Mouse (Mus musculus): Measurements from ENCODE around the gene Irf9.

Irf9 gene

DNA sequence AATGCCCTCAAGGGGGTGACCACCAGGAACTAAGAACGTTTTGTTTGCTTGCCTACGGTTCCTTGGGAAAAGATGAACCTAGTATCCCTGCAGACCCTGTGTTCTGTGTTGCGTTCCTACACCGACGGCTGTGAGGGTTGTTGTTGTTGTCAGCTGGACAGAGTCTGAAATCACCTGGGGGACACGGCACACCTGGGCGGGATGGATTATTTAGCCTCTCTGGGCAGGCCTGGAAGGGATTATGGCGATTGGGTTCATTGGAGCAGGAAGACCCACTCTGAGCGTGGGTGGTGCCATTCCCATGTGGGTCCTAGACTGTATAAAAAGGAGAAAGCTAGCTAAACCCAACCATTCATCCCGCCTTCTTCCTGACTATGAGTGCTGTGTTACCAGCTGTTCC lies 41.5 kb upstream of the Irf9 start:
- H3K27me3 ChIP-seq (ENCODE audit: insufficient read depth, low read length): no peaks in the 10 kb centered on the region
- no peaks in the 10 kb centered on the region for H3K9me3 ChIP-seq (ENCODE audit: low read length)
- TF ChIP-seq POU5F1 (IDR thresholded peaks at IDR 0.05; ENCODE audit: borderline replicate concordance, low read length) (no peak), NANOG (IDR thresholded peaks at IDR 0.05; ENCODE audit: borderline replicate concordance, low read length) (no peak), CTCF (conservative IDR thresholded peaks at IDR 0.05; ENCODE audit: low read length) (no peak)
- H3K4me1 ChIP-seq (replicated peaks; ENCODE audit: low read depth, low read length): peaks cover 33% of the 10 kb centered on the region
- 0 out of 2 replicates have a peak overlapping the region, but pooled peaks have one; percentile 17 for H3K4me3 ChIP-seq (replicated peaks; ENCODE audit: low read length)
- H3K36me3 ChIP-seq (ENCODE audit: insufficient read depth, low read length): peaks cover 54% of the 10 kb centered on the region

DNA sequence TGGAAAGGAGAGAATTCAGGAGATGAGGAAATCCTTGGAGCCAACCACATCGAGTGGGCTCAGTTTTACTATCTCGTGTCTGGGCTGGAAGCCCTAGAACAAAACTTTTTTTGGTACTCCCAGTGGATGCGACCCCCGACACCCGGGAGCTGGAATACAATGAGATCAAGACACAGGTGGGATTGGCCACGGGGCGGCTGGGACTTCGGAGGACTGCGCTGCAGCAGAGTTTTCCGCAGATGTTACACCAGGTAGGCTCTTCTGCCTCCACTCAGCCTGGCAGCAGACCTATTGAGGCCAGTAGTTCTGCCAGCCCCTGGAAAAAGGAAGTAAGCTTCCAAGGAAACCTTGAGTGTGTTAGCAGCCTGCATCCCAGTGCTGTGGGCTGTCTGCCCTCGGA lies 40.1 kb upstream of the Irf9 start:
- Histone ChIP-seq H3K9me3 (ENCODE audit: low read length) (no peaks in the 10 kb centered on the region), H3K27me3 (ENCODE audit: insufficient read depth, low read length) (no peaks in the 10 kb centered on the region), H3K36me3 (ENCODE audit: insufficient read depth, low read length) (peaks cover 68% of the 10 kb centered on the region), H3K4me1 (replicated peaks; ENCODE audit: low read depth, low read length) (peaks cover 23% of the 10 kb centered on the region), H3K4me3 (replicated peaks; ENCODE audit: low read length) (no peak overlapping the region)
- TF ChIP-seq CTCF (conservative IDR thresholded peaks at IDR 0.05; ENCODE audit: low read length): no peak
- TF ChIP-seq NANOG (IDR thresholded peaks at IDR 0.05; ENCODE audit: borderline replicate concordance, low read length): no peak
- TF ChIP-seq POU5F1 (IDR thresholded peaks at IDR 0.05; ENCODE audit: borderline replicate concordance, low read length): no peak

DNA sequence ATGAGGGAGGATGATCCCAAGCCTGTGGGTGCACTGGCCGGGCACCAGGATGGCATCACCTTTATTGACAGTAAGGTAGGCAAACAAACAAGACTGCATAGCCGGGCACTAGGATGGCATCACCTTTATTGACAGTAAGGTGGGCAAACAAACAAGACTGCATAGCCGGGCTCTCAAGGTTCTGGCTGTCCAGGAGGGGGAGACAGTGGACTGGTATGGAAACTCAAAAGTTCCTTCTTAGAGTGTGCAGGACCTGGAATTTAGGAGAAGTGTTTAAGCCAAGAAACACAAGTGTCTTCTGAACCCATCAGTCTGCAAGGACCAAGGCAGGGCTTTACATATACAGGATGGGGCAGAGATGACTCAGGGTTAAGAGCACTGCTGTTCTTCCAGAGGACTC lies 37.6 kb upstream of the Irf9 start:
- no peak for TF ChIP-seq NANOG (IDR thresholded peaks at IDR 0.05; ENCODE audit: borderline replicate concordance, low read length)
- TF ChIP-seq CTCF (conservative IDR thresholded peaks at IDR 0.05; ENCODE audit: low read length): no peak
- TF ChIP-seq POU5F1 (IDR thresholded peaks at IDR 0.05; ENCODE audit: borderline replicate concordance, low read length): no peak
- Histone ChIP-seq H3K4me3 (replicated peaks; ENCODE audit: low read length) (no peak overlapping the region), H3K27me3 (ENCODE audit: insufficient read depth, low read length) (no peaks in the 10 kb centered on the region)

DNA sequence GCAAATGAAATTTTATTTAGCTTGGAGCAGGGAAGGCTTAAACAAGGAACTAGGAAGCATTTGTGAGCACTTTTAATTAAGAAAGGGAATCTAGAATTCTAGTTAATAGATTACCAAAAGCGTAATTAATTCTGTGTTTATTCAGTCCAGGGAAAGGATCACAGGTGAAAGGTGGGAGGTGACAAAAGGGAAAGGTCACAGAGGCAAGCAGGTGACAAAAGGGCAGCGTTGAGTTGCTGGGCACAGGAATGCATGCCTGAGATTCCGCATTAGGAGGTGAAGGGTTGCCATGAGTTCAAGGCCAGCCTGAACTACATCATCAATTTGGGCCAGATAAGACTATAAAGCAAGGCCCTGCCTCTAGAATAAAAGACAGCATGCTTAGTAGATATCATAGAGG lies 35.9 kb upstream of the Irf9 start:
- Histone ChIP-seq H3K36me3 (ENCODE audit: insufficient read depth, low read length) (peaks cover 78% of the 10 kb centered on the region), H3K9me3 (ENCODE audit: low read length) (no peaks in the 10 kb centered on the region), H3K4me1 (replicated peaks; ENCODE audit: low read depth, low read length) (peaks cover 10% of the 10 kb centered on the region; the same call in 1 of the 2 replicates), H3K27me3 (ENCODE audit: insufficient read depth, low read length) (no peaks in the 10 kb centered on the region), H3K4me3 (replicated peaks; ENCODE audit: low read length) (no peak overlapping the region)
- no peak for TF ChIP-seq CTCF (conservative IDR thresholded peaks at IDR 0.05; ENCODE audit: low read length)
- no peak for TF ChIP-seq NANOG (IDR thresholded peaks at IDR 0.05; ENCODE audit: borderline replicate concordance, low read length)
- TF ChIP-seq POU5F1 (IDR thresholded peaks at IDR 0.05; ENCODE audit: borderline replicate concordance, low read length): no peak

More for the DNA sequence above, 37.6 kb upstream of the Irf9 start:
- Histone ChIP-seq H3K4me1 (replicated peaks; ENCODE audit: low read depth, low read length) (peaks cover 26% of the 10 kb centered on the region), H3K9me3 (ENCODE audit: low read length) (no peaks in the 10 kb centered on the region), H3K36me3 (ENCODE audit: insufficient read depth, low read length) (peaks cover 87% of the 10 kb centered on the region)

DNA sequence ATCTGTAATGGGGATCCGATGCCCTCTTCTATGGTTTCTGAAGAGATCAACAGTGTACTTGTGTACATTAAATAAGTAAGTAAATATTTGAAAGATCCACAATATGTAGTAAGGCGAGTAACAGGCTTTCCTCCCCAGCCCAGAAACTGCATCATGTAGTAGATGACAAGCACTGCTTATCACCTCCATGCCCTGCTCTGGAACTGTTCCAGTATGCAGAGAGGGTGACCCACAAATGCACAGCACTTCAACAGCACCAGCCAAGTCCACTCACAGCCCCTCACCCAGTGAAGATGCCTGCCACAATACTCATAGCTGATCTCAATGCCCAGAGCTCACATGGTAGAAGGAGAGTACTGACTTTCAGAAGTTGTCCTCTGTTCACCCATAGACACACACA lies 32.8 kb upstream of the Irf9 start:
- no peak for TF ChIP-seq NANOG (IDR thresholded peaks at IDR 0.05; ENCODE audit: borderline replicate concordance, low read length)
- no peak for TF ChIP-seq POU5F1 (IDR thresholded peaks at IDR 0.05; ENCODE audit: borderline replicate concordance, low read length)
- TF ChIP-seq CTCF (conservative IDR thresholded peaks at IDR 0.05; ENCODE audit: low read length): no peak
- Histone ChIP-seq H3K36me3 (ENCODE audit: insufficient read depth, low read length) (peaks cover 47% of the 10 kb centered on the region), H3K4me1 (replicated peaks; ENCODE audit: low read depth, low read length) (peaks cover 15% of the 10 kb centered on the region), H3K9me3 (ENCODE audit: low read length) (no peaks in the 10 kb centered on the region), H3K4me3 (replicated peaks; ENCODE audit: low read length) (no peak overlapping the region), H3K27me3 (ENCODE audit: insufficient read depth, low read length) (no peaks in the 10 kb centered on the region)

DNA sequence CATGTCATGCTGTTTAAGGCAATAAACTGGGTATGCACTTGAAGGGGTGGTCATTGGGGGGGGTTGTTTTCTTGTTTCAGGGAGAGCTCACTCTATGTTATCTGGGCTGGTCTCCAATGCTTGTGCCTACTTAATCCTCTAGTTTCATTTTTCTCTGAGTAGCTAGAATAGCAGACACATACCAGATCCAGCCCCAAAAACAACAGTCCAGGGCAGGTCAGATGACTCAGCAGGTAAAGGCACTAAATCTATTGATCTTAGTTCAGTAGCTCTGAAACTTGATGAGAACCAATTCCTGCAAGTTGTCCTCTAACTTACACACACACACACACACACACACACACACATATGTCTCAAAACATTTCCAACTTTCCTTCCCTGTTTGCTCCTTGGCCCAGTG lies 31.6 kb upstream of the Irf9 start:
- no peak for TF ChIP-seq NANOG (IDR thresholded peaks at IDR 0.05; ENCODE audit: borderline replicate concordance, low read length)
- H3K4me3 ChIP-seq (replicated peaks; ENCODE audit: low read length): no peak overlapping the region
- H3K27me3 ChIP-seq (ENCODE audit: insufficient read depth, low read length): no peaks in the 10 kb centered on the region
- H3K36me3 ChIP-seq (ENCODE audit: insufficient read depth, low read length): peaks cover 35% of the 10 kb centered on the region
- H3K4me1 ChIP-seq (replicated peaks; ENCODE audit: low read depth, low read length): peaks cover 27% of the 10 kb centered on the region
- H3K9me3 ChIP-seq (ENCODE audit: low read length): no peaks in the 10 kb centered on the region

DNA sequence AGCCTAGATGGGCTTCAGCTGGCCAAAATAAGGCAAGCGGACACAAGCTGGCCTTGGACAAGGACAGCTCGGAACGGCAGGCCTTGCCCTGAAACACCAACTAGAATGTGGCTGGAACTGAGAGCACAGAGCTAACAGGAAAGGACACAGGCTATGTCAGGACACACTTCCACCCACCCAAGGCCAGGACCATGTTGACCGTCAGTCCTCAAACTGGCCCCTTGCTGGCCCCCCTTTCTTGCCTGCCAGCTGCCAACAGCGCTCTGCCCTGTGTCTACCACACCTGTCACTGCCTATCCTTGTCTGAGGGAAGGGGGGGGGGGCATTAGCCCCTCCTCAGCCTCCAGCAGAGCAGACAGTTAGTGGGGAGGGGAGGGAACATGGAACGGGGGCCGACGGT lies 28.1 kb upstream of the Irf9 start, which contains the start of gene Fitm1:
TSS of gene Fitm1 (plus strand) at position 316 of the 400 bp plus-strand sequence.
- Histone ChIP-seq H3K27me3 (ENCODE audit: insufficient read depth, low read length) (no peaks in the 10 kb centered on the region), H3K36me3 (ENCODE audit: insufficient read depth, low read length) (peaks cover 9% of the 10 kb centered on the region), H3K9me3 (ENCODE audit: low read length) (no peaks in the 10 kb centered on the region), H3K4me1 (replicated peaks; ENCODE audit: low read depth, low read length) (peaks cover 44% of the 10 kb centered on the region), H3K4me3 (replicated peaks; ENCODE audit: low read length) (peak within 1 kb of the TSS; percentile 61)
- TF ChIP-seq CTCF (conservative IDR thresholded peaks at IDR 0.05; ENCODE audit: low read length): no peak
- TF ChIP-seq NANOG (IDR thresholded peaks at IDR 0.05; ENCODE audit: borderline replicate concordance, low read length): no peak
- TF ChIP-seq POU5F1 (IDR thresholded peaks at IDR 0.05; ENCODE audit: borderline replicate concordance, low read length): no peak

DNA sequence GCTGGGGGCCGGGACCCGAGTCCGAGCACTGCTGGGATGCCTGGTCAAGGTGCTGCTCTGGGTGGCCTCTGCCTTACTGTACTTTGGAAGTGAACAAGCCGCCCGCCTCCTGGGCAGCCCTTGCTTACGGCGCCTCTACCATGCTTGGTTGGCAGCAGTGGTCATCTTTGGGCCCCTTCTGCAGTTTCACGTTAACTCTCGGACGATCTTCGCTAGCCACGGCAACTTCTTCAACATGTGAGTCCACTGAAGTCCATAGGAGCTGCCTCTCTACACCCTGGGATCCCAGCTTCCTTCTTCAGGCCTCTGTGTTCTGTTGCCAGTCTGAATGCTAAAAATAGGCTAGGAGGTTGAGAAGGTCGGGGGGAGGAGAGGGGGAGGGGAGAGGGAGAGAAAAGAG lies 27.7 kb upstream of the Irf9 start:
- peaks cover 48% of the 10 kb centered on the region for H3K4me1 ChIP-seq (replicated peaks; ENCODE audit: low read depth, low read length)
- peaks cover 12% of the 10 kb centered on the region for H3K36me3 ChIP-seq (ENCODE audit: insufficient read depth, low read length)
- no peaks in the 10 kb centered on the region for H3K9me3 ChIP-seq (ENCODE audit: low read length)
- no peak for TF ChIP-seq NANOG (IDR thresholded peaks at IDR 0.05; ENCODE audit: borderline replicate concordance, low read length)
- TF ChIP-seq CTCF (conservative IDR thresholded peaks at IDR 0.05; ENCODE audit: low read length): no peak
- no peak for TF ChIP-seq POU5F1 (IDR thresholded peaks at IDR 0.05; ENCODE audit: borderline replicate concordance, low read length)
- H3K27me3 ChIP-seq (ENCODE audit: insufficient read depth, low read length): no peaks in the 10 kb centered on the region
- peak overlapping the region; percentile 61 for H3K4me3 ChIP-seq (replicated peaks; ENCODE audit: low read length)

DNA sequence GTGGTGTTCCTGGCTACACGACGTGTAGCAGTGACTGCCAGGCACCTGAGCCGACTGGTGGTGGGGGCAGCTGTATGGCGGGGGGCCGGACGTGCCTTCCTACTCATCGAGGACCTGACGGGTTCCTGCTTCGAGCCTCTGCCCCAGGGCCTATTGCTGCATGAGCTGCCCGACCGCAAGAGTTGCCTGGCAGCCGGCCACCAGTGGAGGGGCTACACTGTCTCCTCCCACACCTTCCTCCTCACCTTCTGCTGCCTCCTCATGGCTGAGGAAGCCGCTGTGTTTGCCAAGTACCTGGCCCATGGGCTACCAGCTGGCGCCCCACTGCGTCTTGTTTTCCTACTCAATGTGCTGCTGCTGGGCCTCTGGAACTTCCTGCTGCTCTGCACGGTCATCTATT lies 27.0 kb upstream of the Irf9 start:
- Histone ChIP-seq H3K4me3 (replicated peaks; ENCODE audit: low read length) (peak overlapping the region; percentile 61), H3K27me3 (ENCODE audit: insufficient read depth, low read length) (no peaks in the 10 kb centered on the region), H3K9me3 (ENCODE audit: low read length) (no peaks in the 10 kb centered on the region), H3K36me3 (ENCODE audit: insufficient read depth, low read length) (peaks cover 17% of the 10 kb centered on the region), H3K4me1 (replicated peaks; ENCODE audit: low read depth, low read length) (peaks cover 55% of the 10 kb centered on the region)
- no peak for TF ChIP-seq POU5F1 (IDR thresholded peaks at IDR 0.05; ENCODE audit: borderline replicate concordance, low read length)
- TF ChIP-seq NANOG (IDR thresholded peaks at IDR 0.05; ENCODE audit: borderline replicate concordance, low read length): no peak
- no peak for TF ChIP-seq CTCF (conservative IDR thresholded peaks at IDR 0.05; ENCODE audit: low read length)

Data from E14TG2a.4 (cell line).